Mouse (Mus musculus) thymus, postnatal 36 days (tissue): ENCODE data around the gene Fgfr2.
A peak's percentile ranks its signal among the peaks of the same experiment; 100 is the strongest.

Experiments used
- DNase-seq, 2 experiments: peaks; one replicate each; pipeline ENCODE4 v3.0.0; 2022; ENCODE audit warnings: mixed read lengths in 2 of 2

The Fgfr2 gene

DNA sequence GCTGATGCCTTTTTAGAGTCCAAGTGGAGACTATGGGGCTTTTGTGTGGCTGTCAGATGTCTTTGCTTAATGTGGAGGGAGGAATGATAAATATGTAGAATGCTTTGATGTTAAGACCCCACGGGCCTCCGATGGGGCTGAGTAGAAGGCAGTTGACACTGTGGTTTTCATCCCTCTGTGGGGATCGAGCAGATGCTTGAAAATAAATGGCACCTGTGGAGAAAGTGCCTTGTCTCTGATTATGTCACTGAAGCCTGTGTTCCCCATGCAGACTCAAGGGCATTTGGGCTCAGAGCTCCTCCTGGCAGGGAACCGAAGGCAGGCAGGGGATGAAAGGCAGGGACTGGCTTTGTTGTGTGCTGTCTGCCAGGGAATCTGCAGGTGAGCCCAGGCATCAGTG is 1272.6 kb downstream of the Fgfr2 start:
- DNase-seq = no peak

DNA sequence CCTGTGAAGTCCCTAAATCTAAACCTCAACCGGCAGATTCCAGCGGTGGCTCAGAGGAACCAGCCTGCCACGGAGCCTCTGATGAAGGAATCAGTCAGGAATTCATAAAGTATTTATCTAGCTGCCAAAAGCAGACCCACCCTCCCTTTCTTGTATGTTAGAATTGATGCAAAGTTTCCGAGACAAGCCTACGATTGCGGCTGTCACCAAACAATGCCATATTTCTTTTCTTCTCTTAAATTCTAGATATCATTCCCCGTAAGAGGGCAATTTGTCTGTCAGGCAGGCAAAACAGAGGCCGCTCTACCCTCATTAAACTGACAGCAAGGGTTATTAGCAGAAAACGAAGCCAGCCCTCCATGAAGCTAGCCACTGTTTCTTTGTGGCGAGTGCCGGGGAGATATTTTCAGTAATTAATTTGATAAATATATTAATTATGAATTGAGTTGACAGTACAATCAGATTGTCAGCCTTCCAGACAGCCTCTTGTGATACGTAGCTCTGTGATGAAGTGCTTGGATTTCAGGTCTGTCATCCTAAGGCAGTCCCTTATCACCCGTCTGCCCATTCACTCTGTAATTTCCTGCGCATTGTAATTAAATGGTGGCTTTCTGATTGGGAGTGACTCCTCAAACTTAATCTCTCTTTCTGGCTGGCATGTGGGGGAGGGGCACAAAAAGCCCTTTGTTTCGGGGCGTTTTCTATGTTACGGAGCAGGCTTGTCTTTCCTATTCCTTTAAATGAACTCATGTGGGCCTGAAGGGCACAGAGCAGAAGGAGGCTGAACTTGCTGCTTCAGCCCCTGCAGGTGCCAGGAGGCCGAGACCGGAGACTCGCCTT is 1276.9 kb downstream of the Fgfr2 start:
- no peak for DNase-seq

DNA sequence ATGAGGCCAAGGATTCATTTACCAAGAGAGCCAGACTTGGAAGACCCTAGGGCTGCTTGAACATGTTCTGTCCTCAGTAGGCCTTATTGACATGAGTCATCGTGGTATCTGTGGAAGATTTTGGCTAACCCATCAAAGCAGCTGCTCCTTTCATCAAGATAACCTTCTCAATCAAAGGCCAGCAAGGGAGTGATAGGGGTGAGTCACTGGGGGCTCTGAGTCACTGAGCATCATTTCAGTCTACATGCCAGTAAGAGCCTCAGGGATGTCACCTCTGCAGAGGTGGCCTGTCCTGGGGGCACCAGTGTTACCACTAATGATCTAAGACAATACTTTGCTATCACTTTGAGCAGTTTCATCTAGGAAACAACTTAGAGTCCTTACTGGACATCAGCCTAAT is 1292.9 kb downstream of the Fgfr2 start:
- DNase-seq = no peak

DNA sequence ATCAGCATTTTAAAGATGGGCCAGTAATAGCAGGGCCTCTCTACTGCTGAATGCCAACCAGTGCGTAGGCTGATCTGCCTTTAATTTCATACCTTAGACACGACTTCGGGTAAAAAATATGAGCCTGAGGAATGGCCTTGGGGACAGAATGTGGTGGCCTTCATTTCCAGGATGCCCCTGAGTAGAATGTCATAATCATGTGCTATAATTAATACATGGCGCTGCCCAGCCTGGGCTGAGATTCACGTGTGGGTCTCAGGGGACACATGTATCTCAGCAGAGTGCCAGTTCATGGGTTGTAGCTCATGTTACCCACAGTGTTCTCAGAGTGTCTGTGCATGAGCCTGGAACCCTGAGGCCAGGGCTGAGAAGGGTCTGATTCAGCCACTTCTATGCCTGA is 1296.3 kb downstream of the Fgfr2 start:
- DNase-seq = no peak

DNA sequence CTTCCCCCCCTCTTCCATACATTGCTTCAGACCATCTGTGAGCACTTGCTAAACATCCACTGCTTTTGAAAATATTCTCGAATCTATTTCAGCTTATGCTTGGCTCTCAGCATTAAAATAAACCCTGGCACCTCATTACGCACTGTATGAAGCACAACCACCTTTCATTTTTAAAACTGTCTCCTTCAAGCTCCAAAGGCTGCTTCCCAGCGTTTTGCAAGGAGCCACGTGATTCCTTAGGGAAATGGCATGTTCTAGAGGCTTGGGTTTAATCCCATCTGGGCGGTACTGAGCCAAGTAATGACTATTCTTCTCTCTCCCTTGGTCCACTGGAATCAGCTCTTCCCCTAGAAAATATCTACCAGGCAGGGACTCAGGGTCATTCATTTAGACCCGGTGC is 1305.2 kb downstream of the Fgfr2 start:
- DNase-seq = no peak

DNA sequence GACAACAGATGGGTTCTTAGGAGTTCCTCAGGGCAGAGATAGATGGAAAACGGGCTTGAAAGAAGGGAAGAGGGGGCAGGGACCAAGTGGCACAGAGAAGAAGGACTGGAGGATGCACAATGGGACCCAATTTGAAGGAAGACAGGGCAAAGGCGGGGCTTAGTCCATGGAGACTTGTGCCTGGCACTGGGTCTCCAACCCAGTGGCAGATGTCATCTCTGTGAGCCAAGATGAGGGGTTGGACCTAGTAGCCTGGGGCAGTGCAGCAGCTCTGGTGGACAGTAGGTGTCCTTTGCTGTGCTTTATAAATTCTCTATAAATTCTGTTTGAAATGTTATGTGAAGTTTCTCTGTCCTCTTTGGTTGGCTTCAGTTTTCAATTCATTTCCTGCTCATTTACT is 1306.5 kb downstream of the Fgfr2 start:
- no peak for DNase-seq

DNA sequence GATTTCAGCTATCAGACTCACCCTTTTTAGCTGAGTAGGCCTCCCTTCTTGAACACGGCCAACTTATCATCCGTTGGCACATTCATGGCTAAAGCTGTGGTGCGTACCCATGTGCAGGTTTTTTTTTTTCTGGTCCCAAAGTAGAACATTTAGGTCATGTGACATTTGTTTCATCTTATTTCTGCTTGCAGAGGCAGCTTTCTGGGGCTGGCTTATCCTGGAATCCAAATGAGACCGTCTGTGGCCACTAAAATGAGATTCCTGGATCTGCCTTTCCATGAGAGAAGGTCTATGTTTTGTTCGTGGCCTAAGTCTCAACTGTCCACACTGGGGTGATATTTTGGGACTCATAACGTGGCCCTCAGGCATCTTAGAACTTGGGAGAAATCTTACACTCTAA is 1311.0 kb downstream of the Fgfr2 start:
- DNase-seq = no peak

DNA sequence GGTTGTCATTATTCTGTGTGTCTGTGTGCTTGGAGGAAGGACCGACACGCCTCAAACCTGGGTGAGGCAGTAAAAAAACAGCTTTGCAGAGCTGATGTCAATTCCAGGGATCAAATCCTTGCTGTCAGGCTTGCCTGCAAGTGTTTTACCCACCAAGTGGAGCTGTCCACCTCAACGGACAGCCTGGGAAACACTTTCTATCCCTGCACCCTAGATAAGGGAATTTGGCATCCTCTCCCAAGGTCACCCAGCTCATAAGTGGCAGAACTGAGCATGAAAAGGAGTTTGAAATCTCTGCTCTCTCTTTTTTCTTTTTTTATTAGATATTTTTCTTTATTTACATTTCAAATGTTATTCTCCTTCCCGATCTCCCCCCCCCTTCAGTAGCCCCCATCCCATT is 1312.2 kb downstream of the Fgfr2 start:
- no peak for DNase-seq

DNA sequence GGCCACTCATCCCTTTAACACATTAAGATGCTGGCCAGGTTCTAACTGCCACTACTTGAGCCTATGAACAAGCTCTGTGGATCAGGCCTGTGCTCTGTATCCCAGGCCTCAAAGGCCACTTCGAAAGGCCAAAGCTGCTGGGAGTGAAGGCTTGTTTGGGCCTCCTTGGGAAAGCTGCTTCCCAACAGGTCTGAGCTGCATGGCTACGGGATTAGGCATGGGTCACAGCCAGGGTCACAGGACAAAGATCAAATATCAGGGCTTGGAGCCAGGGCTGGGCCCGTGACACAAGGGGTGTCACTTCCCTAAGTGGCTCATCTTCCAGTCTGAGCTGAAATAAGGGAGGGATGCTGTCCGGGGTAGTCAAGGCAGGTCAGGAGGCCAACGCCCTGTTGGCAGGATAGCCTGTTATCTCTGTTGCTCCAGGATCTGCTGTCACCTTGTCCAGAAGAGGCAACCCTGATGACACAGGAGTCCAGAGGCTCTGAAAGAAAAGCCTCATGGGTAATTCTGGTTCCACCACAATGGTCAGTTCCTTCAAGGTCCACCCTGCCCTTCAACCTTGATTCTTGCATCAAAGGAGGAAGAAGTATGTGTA is 1313.5 kb downstream of the Fgfr2 start:
- DNase-seq = no peak

DNA sequence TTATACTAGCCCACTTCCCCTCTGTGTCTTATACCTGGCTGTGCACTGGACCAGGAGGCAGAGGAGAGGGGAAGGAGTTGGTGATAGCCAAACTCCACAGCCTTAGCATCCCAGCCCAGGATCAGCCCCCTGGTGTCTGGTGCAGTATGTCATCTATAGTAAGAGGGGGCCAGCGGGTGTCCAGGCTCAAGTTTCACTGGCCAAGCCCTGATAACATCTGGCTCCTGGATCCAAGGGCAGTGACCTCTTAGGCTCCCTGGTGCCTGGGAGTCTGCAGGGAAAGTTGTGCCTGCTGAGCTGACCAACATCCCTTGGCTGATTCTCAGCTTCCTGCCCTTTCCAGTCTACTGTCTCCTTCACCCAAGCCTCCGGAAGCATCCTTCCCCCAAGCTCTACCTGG is 1315.9 kb downstream of the Fgfr2 start:
- DNase-seq = no peak

DNA sequence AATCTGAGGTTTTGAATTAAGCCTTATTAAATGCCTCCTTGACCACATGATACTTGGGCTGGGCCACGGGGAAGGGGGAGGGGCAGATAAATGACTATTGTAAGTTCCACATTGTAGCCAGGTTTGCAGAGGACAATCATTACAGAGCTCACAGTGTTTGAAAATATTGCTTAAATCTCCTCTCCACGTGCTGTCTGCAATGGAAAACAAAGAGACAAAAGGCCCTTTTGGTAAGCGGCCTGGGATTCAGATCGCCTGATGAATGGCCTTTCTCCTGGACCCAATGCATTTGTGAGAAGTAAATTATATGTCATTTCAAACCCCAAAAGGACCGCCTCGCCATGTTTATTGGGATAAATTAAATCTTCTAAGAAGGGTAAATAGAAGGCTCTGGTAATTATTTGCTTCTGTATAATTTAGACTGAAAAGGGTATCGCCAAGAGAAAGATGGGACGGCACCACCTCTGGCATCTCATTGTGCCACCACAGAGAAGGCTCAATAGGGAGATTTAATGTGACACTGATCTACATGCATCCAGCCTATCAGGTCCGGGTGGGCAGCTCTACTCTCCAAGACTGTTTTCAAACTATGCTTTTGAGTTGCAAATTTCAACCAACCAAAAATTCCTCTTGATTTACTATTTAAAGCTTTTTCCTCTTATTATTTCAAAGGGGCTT is 1317.5 kb downstream of the Fgfr2 start:
- DNase-seq = no peak

DNA sequence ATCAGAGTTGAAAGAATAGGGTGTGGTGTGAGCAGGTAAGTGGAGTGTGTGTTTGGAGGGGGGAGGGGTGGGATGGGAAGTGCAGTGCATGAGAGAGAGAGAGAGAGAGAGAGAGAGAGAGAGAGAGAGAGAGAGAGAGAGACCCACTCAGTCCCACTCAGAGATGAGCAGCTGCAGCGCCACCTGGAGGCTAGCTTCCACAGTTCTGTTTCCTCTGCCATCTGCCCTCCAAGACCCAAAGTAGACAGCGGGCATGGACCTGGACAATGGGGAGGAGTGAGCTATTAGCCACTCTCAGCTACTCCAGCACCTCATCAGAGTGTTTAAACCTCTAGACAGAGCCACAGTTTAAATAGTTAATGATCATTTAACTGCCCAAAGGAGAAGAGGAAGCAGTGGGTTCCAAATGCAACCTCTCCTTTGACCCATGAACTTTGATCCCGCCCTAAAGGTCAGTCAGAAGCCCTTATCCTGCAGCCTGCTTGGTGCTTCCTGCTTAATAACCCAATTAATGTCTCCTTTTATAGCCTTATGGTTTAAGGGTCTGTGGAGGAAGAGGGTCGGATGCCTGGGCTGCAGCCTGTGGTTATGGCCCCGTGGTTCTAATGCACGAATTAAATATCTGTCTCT is 1322.6 kb downstream of the Fgfr2 start:
- peak; percentile 9 to 13 for DNase-seq

DNA sequence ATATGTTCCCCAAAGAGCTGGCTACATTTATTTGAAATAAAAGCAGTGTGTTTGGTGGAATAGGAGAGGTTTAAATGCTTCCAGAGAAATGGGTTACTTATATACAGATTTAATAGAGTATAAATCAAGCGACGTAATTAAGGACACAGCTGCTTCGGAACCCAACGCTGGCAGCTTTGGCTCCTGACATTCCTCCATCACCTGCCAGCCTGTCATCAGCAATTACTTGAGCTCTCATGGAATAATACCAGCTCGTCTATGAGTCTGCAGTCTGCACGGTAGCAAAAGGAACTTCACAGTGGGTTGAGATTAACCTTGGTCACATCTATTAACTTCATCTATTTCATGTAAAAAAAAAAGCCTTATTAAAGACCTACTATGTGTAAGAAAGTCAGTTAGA is 1326.0 kb downstream of the Fgfr2 start:
- DNase-seq = no peak

DNA sequence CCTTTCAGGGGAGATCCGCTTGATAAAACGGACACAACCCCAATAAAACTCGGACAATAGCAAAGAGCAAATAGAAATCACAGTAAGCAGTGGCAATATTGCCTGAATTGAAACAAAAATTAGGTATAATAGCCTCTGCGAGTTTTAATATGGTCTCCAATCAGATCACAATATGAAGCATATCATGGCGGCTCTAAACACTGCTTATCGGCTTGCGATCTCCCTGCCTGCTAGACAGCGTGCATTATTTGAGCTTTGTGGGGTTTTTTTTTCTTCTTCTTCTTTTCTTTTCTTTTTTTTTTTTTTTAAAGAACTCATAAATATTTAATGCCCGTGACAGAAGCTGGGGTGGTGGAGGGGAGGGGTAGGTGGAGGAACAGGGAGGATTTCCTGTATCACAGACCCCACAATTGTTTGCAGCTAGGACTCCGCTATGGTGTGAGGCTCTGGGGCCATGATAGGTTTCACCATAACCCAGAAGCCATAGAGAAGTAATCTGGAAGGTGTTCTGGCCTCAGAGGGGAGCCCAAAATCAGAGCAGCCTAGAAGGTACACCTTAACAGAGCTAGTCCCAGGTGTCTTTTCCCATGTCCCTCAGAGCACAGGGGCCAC is 1334.4 kb downstream of the Fgfr2 start:
- DNase-seq = no peak

DNA sequence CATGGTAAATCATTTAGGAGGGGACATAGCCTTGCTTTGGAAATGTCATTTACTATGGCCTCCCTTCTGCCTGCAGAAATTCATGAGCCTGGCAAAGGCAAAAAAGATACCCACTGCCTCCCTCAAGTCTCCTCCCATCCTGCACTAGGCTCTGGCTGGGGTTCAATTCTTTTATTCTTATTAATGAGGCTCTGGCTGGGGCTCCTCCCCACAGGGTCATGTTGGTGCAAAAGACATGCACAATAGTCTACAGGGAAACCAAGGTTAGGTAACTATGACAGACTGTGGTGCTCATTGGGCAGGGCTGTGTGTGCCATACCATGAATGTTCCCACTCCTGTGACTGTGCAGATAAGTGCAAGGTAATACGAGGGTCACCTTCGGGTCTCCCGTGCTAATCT is 1337.4 kb downstream of the Fgfr2 start:
- no peak for DNase-seq

DNA sequence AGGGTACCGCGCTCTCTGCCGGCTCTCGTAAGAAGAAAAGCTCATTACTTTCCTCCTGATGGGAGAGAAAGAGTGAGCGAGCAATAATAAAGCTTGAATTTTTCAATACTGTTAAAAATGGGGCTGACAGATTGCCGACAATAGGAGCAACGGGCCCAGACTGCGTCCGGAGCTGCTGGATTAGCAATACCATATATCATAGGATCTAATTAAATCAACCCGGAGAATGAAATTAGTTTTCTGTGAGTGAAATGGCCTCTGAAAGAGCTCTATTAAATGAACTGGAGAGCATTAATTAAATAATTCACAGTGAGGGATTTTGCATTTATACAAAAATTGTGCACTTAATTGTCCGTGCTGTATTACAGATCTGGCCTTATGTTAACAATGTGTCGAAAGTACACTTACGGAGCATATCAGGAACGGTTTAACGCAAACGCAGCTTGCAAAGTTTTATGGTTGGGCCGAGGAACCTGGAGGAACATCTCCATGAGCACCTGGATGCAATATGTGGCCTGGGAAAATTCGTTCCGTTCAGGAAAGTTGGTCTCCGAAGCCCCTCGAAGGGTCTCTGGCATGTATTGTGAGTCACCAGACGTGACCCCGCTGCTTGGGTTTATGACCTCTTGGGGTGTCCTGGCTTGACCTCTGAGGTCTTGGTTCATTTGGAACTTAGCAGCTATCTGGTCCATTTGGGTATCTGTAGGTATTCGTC is 1344.7 kb downstream of the Fgfr2 start:
- no peak for DNase-seq

DNA sequence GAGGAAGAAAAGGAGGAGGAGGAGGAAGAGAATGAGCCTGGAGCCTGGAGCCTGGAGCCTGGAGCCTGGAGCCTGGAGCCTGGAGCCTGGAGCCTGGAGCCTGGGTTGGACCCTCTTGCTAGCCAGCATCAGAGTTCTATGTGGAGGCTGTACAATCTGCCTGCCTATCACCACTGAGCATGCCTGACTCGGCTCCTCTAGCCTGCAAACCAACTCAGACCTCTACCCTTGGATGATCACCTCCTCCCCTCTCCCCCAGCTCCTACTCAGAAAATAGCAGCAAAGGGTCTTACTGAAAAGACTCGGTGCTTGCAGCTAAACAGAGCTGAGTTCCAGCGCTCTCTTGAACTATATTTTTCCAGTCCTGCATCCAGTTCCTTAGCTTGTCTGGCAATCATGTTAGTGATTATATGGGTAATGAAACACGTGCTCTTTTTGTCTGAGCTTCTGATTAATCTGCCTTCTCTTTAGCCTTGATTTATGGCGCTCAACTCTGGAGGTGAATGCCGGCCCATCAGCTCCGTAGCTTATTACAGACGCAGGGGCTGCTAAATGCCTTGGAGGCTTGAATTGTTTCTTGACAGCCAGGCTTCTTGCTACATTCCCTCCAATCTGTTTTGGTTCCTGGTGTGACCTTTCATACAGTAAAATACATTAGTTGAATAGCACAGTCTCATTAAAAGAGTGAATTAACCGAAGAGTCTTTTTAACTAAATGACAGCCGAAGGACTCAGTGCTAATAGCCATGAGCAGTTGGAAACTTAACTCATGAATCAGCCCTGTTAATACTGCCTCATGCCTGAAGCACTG is 1345.5 kb downstream of the Fgfr2 start:
- no peak for DNase-seq

DNA sequence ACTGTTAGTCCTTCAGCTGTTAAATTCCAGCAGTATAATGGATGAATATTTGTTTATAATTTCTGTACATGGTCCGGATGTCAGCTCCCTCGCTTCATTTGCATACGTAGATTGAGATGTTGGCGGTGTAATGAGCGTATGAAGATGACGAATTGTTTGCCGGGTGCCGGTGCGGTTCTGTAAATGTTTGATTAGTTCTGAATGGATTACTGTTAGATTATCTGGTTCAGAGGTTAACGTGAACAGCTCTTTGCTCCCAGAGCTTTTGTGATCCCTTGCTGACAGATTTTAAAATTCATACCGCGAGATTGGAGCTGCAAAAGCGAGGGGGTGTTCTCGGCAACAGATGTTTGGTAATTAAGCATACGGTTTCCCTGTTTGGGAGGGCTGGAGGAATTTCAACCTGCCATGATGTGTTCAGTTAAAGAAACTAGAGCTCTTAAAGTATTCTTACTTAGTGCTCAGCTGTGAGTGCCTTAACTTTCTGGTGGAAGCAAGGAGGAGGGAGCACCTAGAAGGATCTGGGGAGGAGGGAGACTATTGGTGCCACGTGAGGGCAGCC is 1346.9 kb downstream of the Fgfr2 start:
- DNase-seq = no peak

DNA sequence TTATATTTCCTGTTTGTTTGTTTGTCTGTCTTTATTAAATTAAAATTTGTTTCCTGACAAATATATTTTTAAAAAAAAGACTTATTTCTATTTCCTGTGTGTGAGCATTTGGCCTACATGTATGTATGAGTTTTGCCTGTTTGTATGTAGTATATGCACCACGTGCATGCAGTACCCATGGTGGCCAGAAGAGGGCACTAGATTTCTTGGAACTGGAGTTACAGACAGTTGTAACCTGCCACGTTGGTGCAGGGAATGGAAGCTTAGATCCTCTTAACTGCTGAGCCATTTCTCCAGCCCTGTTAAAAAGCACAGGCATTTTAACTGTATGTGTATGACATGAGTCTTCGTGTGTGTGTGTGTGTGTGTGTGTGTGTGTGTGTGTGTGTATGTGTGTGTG is 1365.2 kb downstream of the Fgfr2 start:
- DNase-seq = no peak

DNA sequence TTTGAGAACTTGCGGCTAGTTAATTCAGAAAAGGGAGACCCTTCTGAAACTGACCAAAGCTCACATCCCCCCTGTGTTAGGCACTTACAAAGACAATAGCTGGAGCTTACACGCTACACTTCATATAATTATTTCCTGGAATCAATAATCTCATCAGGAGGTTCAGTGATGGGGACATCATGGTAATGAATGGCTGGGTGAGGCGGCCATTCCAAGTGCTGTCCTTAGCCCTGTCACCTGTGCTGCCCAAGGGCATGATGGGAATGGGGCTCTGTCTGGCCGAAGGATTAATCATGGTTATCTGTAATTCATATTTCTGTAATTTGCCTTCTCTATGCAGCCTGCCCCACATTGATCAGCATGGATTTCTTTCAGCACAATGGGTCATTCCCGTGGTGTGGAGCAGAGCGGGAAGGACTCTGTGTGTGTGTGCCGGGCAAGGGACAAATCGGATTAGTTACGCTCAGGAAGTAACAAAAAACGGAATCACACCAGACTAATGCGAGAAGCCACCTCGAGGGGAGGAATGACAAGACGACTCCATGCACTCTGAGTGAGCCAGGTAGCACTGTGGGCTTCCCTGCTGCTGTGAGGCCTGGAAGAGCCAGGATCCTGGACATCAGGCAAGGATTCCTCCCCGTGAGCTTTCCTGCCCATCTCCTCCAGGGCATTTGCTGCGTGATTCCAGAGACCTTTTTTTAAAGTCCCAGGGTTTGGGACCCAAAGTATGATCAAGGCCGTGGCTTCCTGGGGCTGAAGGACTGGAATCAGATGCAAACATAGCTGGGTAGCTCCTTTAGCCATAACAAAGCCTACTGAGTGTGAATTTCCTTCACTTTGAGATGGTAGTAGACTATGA is 1375.8 kb downstream of the Fgfr2 start:
- DNase-seq = no peak
